Mouse (Mus musculus) heart, embryonic 11.5 days (tissue): ENCODE results near the gene Kptn. TPM values are rescaled to one million over a fixed set of nuclear protein-coding genes. Genes with fewer than 3 reads are reported as not detected.

Experiments used
- ATAC-seq: fragments of 200-750 bp; cut with Nextera tagmentation; replicated peaks from 2 replicates; pipeline ENCODE4 v1.8.0; 2017; ENCODE audit warnings: moderate library complexity; ENCODE audit not compliant: insufficient number of reproducible peaks, low FRiP score, low TSS enrichment
- H3K27ac ChIP-seq: fragments of 300-500 bp; sonication (generic); 2 replicates; pipeline ENCODE4 v1.5.1; 2014; ENCODE audit warnings: mild to moderate bottlenecking, low read depth, low read length
- H3K27me3 ChIP-seq: fragments of 300-500 bp; sonication (generic); 2 replicates; pipeline ENCODE4 v1.6.1; 2014; ENCODE audit warnings: mild to moderate bottlenecking, low read length, mixed read lengths; ENCODE audit not compliant: control insufficient read depth, insufficient read depth
- H3K36me3 ChIP-seq: fragments of 300-500 bp; sonication (generic); 2 replicates; pipeline ENCODE4 v1.6.1; 2014; ENCODE audit warnings: mild to moderate bottlenecking, low read length, moderate library complexity, mixed read lengths; ENCODE audit not compliant: control insufficient read depth, insufficient read depth
- H3K4me1 ChIP-seq: fragments of 300-500 bp; sonication (generic); 2 replicates; pipeline ENCODE4 v1.6.1; 2014; ENCODE audit warnings: low read length; ENCODE audit not compliant: control insufficient read depth, insufficient read depth
- H3K4me2 ChIP-seq: fragments of 300-500 bp; sonication (generic); 2 replicates; pipeline ENCODE4 v1.6.1; 2014; ENCODE audit warnings: mild to moderate bottlenecking, moderate library complexity
- H3K4me3 ChIP-seq: fragments of 300-500 bp; sonication (generic); 2 replicates; pipeline ENCODE4 v1.5.1; 2014; ENCODE audit warnings: low read depth, low read length
- H3K9ac ChIP-seq: fragments of 300-500 bp; sonication (generic); 2 replicates; pipeline ENCODE4 v1.6.1; 2014; ENCODE audit warnings: mild to moderate bottlenecking, low read depth, low read length, moderate library complexity
- H3K9me3 ChIP-seq: fragments of 300-500 bp; sonication (generic); replicated peaks from 2 replicates; pipeline ENCODE4 v1.6.1; 2016; ENCODE audit warnings: low read length; ENCODE audit not compliant: control insufficient read depth
- WGBS: fragments of 180-500 bp; shearing (Covaris S2); extraction: QIAGEN DNeasy Blood & Tissue Kit; methylation state at CpG from one replicate; pipeline ENCODE4 v1.1.7; 2014; ENCODE audit not compliant: insufficient replicate concordance; 5-methylcytosine and 5-hydroxymethylcytosine counted together
- polyA plus RNA-seq: library from polyadenylated mRNA; unstranded; fragments of >200 nt; fragmentation: Nextera tagmentation; extraction: Ambion mirVana; gene quantifications from 2 replicates; pipeline ENCODE4 v1.2.1, GENCODE M21; 2014

Kptn gene
- polyA plus RNA-seq, 1 experiment from 2014 or later, result 26.4 TPM

GRCm38 (mm10) chr7:16158735-16159134 lies 39.0 kb downstream of the Kptn start:
- Histone ChIP-seq H3K4me2 (peak overlapping the region; percentile 37), H3K36me3 (no peaks in the 10 kb centered on the region), H3K4me3 (peak overlapping the region; percentile 17; the same call in 1 of the 2 replicates), H3K27ac (no peak overlapping the region), H3K9me3 (no peaks in the 10 kb centered on the region), H3K4me1 (0 out of 2 replicates have a peak, but pooled peaks cover 3% of the 10 kb centered on the region), H3K27me3 (peaks cover 22% of the 10 kb centered on the region), H3K9ac (no peak overlapping the region; the same call in 1 of the 2 replicates)
- WGBS, result 8% methylated on average over 39 of the region's 39 CpGs
- ATAC-seq, result no peak; the same call in 1 of the 2 replicates

- no peaks in the 10 kb centered on the region for H3K4me1 ChIP-seq
- H3K36me3 ChIP-seq, result no peaks in the 10 kb centered on the region
- H3K4me3 ChIP-seq, result no peak overlapping the region
- no peak overlapping the region for H3K4me2 ChIP-seq
- H3K9me3 ChIP-seq, result no peaks in the 10 kb centered on the region
- no peak overlapping the region for H3K9ac ChIP-seq
- H3K27ac ChIP-seq, result no peak overlapping the region
- ATAC-seq, result no peak
- H3K27me3 ChIP-seq, result peaks cover 22% of the 10 kb centered on the region
- 64% methylated on average over 3 of the region's 3 CpGs for WGBS
These were observed 41.0 kb downstream of the Kptn start for GRCm38 (mm10) chr7:16160702-16161101.

GRCm38 (mm10) chr7:16161302-16161701 lies 41.6 kb downstream of the Kptn start:
- H3K4me3 ChIP-seq, result no peak overlapping the region
- H3K4me1 ChIP-seq, result no peaks in the 10 kb centered on the region
- ATAC-seq, result no peak
- no peaks in the 10 kb centered on the region for H3K36me3 ChIP-seq
- no peak overlapping the region for H3K4me2 ChIP-seq
- no peak overlapping the region for H3K27ac ChIP-seq
- WGBS, result 84% methylated on average over 9 of the region's 9 CpGs
- no peak overlapping the region for H3K9ac ChIP-seq
- H3K27me3 ChIP-seq, result peaks cover 22% of the 10 kb centered on the region
- H3K9me3 ChIP-seq, result no peaks in the 10 kb centered on the region

GRCm38 (mm10) chr7:16162036-16162435 lies 42.3 kb downstream of the Kptn start:
- Histone ChIP-seq H3K27me3 (peaks cover 22% of the 10 kb centered on the region), H3K27ac (no peak overlapping the region), H3K9ac (no peak overlapping the region), H3K4me1 (no peaks in the 10 kb centered on the region), H3K36me3 (no peaks in the 10 kb centered on the region), H3K4me2 (no peak overlapping the region), H3K9me3 (no peaks in the 10 kb centered on the region), H3K4me3 (no peak overlapping the region)
- WGBS, result 78% methylated on average over 6 of the region's 7 CpGs
- ATAC-seq, result no peak

- Histone ChIP-seq H3K4me1 (peaks cover 2% of the 10 kb centered on the region; the same call in 1 of the 2 replicates), H3K27ac (no peak overlapping the region), H3K27me3 (no peaks in the 10 kb centered on the region), H3K9ac (no peak overlapping the region), H3K36me3 (no peaks in the 10 kb centered on the region), H3K4me2 (no peak overlapping the region), H3K9me3 (peaks cover 2% of the 10 kb centered on the region; the same call in 1 of the 2 replicates), H3K4me3 (no peak overlapping the region)
- no peak for ATAC-seq
- 33% methylated on average over 1 of the region's 1 CpGs for WGBS
These were observed 52.5 kb downstream of the Kptn start for GRCm38 (mm10) chr7:16172141-16172581.

- ATAC-seq, result no peak
- WGBS, result 25% methylated on average over 1 of the region's 1 CpGs
- Histone ChIP-seq H3K4me3 (no peak overlapping the region), H3K9me3 (peaks cover 2% of the 10 kb centered on the region; the same call in 1 of the 2 replicates), H3K27me3 (no peaks in the 10 kb centered on the region), H3K4me1 (peaks cover 2% of the 10 kb centered on the region; the same call in 1 of the 2 replicates), H3K9ac (no peak overlapping the region), H3K4me2 (no peak overlapping the region), H3K36me3 (no peaks in the 10 kb centered on the region), H3K27ac (no peak overlapping the region)
These were observed 53.0 kb downstream of the Kptn start for GRCm38 (mm10) chr7:16172586-16173140.

GRCm38 (mm10) chr7:16173146-16173545 lies 53.5 kb downstream of the Kptn start:
- Histone ChIP-seq H3K9me3 (no peaks in the 10 kb centered on the region), H3K27ac (no peak overlapping the region), H3K4me2 (no peak overlapping the region), H3K4me3 (no peak overlapping the region), H3K36me3 (no peaks in the 10 kb centered on the region), H3K4me1 (peaks cover 2% of the 10 kb centered on the region; the same call in 1 of the 2 replicates), H3K9ac (no peak overlapping the region), H3K27me3 (no peaks in the 10 kb centered on the region)
- ATAC-seq, result no peak
- WGBS, result 55% methylated on average over 5 of the region's 5 CpGs

- WGBS, result under 1% methylated on average over 36 of the region's 42 CpGs
These were observed 55.2 kb downstream of the Kptn start, which contains the start of gene Meis3 for GRCm38 (mm10) chr7:16174597-16175541. Meis3 (plus strand) TSS chr7:16175090.

More at GRCm38 (mm10) chr7:16174597-16175541, 55.2 kb downstream of the Kptn start, which contains the start of gene Meis3:
- H3K4me2 ChIP-seq, result peak within 1 kb of the TSS; percentile 65
- peak within 1 kb of the TSS; percentile 53 for H3K4me3 ChIP-seq
- peak; percentile 74 for ATAC-seq
- H3K4me1 ChIP-seq, result peaks cover 2% of the 10 kb centered on the region; the same call in 1 of the 2 replicates
- no peaks in the 10 kb centered on the region for H3K9me3 ChIP-seq
- no peaks in the 10 kb centered on the region for H3K27me3 ChIP-seq
- no peak within 1 kb of the TSS for H3K27ac ChIP-seq
- peak within 1 kb of the TSS; percentile 58 for H3K9ac ChIP-seq
- H3K36me3 ChIP-seq, result peaks cover 9% of the 10 kb centered on the region
